Mouse (Mus musculus) midbrain, postnatal 0 days (tissue): Measurements from ENCODE around the gene Apbb2. TPM values are rescaled to one million over a fixed set of nuclear protein-coding genes. Genes with fewer than 3 reads are reported as not detected.

ENCODE experiments used
- ATAC-seq: fragments of 200-750 bp; cut with Nextera tagmentation; 2 replicates; pipeline ENCODE4 v1.8.0; 2017; ENCODE audit warnings: moderate number of reproducible peaks, mild to moderate bottlenecking, moderate TSS enrichment, moderate library complexity; ENCODE audit not compliant: low FRiP score
- DNase-seq: peaks from one replicate; pipeline ENCODE4 v3.0.0-alpha.2; 2015; ENCODE audit warnings: low spot score
- H3K27ac ChIP-seq: fragments of 300-500 bp; sonication (generic); 2 replicates; pipeline ENCODE4 v1.5.1; 2014; ENCODE audit warnings: low read depth, mild to moderate bottlenecking, low read length, mixed read lengths
- H3K27me3 ChIP-seq: fragments of 300-500 bp; sonication (generic); 2 replicates; pipeline ENCODE4 v1.6.1; 2014; ENCODE audit warnings: low read length, control low read depth, mixed read lengths; ENCODE audit not compliant: insufficient read depth
- H3K36me3 ChIP-seq: fragments of 300-500 bp; sonication (generic); 2 replicates; pipeline ENCODE4 v1.6.1; 2014; ENCODE audit warnings: low read length, control low read depth, mixed read lengths; ENCODE audit not compliant: insufficient read depth
- H3K4me1 ChIP-seq: fragments of 300-500 bp; sonication (generic); 2 replicates; pipeline ENCODE4 v1.6.1; 2014; ENCODE audit warnings: mild to moderate bottlenecking, control low read depth, antibody characterized with exemption, low read length, mixed read lengths; ENCODE audit not compliant: insufficient read depth
- H3K4me2 ChIP-seq: fragments of 300-500 bp; sonication (generic); 2 replicates; pipeline ENCODE4 v1.6.1; 2014; ENCODE audit warnings: low read depth, mild to moderate bottlenecking, low read length, mixed read lengths; ENCODE audit not compliant: poor library complexity, severe bottlenecking
- H3K4me3 ChIP-seq: fragments of 300-500 bp; sonication (generic); 2 replicates; pipeline ENCODE4 v1.5.1; 2014; ENCODE audit warnings: low read depth, mild to moderate bottlenecking, low read length, moderate library complexity
- H3K9ac ChIP-seq: fragments of 300-500 bp; sonication (generic); replicated peaks from 2 replicates; pipeline ENCODE4 v1.6.1; 2014; ENCODE audit warnings: mild to moderate bottlenecking, low read length, moderate library complexity, mixed read lengths; ENCODE audit not compliant: poor library complexity, severe bottlenecking
- H3K9me3 ChIP-seq: fragments of 300-500 bp; sonication (generic); 2 replicates; pipeline ENCODE4 v1.6.1; 2016; ENCODE audit warnings: low read length, control low read depth
- CTCF ChIP-seq: IDR thresholded peaks from 2 replicates; pipeline ENCODE4 v1.5.1; 2016; ENCODE audit warnings: antibody characterized with exemption, mild to moderate bottlenecking
- WGBS: fragments of 180-500 bp; shearing (Covaris S2); extraction: QIAGEN DNeasy Blood & Tissue Kit; methylation state at CpG from one replicate; pipeline ENCODE4 v1.1.7; 2014; 5-methylcytosine and 5-hydroxymethylcytosine counted together
- polyA plus RNA-seq: library from polyadenylated mRNA; unstranded; fragments of >200 nt; fragmentation: Nextera tagmentation; extraction: Ambion mirVana; gene quantifications from 2 replicates; pipeline ENCODE4 v1.2.1, GENCODE M21; 2015
- total RNA-seq: library from RNA; depleted of rRNA; stranded (reverse); fragments of >200 nt; gene quantifications from 2 replicates; pipeline ENCODE4 v1.2.3, GENCODE M21; 2014

Apbb2 gene
- total and polyA plus RNA-seq, 2 experiments from 2014 or later, result 60.6 to 76.0 TPM

DNA sequence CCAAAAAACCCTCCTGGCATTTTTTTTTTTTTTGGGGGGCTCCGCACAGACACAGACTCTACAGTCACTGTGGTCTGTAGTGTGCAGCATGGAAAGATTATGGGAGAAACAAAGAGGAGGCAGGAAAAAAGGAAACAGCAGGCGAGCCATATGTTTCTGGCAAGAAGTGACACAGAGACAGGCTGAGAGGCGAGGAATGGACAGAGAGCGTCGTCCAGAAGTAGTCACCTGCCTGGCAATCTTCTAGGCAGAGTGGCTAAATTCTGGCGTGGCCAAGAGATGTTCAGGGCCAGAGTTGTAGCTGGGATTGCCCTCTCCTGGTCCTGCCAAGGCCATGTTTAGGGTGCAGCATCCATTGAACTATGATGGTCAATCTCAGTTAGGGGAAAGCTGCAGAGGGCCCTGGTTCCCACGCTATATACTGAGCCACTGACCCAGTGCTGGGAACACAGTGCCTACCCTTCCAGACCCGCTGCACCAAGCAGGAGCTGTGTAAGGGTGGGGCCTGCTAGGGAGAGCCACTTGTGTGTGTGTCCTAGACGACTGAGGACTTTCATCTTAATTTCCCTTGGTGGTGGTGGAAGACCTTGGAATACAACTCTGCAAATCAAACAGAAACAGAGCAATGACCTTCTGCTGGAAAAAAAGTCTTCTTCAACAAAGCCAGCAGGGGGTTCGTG is 224.7 kb downstream of the Apbb2 start:
- Histone ChIP-seq H3K4me3 (no peak overlapping the region), H3K4me2 (no peak overlapping the region), H3K9ac (no peak overlapping the region), H3K4me1 (no peaks in the 10 kb centered on the region), H3K27me3 (no peaks in the 10 kb centered on the region), H3K36me3 (no peaks in the 10 kb centered on the region), H3K27ac (no peak overlapping the region), H3K9me3 (no peaks in the 10 kb centered on the region)
- ATAC-seq (no peak), DNase-seq (no peak)
- 79% methylated on average over 10 of the region's 10 CpGs for WGBS
- no peak for TF ChIP-seq CTCF

DNA sequence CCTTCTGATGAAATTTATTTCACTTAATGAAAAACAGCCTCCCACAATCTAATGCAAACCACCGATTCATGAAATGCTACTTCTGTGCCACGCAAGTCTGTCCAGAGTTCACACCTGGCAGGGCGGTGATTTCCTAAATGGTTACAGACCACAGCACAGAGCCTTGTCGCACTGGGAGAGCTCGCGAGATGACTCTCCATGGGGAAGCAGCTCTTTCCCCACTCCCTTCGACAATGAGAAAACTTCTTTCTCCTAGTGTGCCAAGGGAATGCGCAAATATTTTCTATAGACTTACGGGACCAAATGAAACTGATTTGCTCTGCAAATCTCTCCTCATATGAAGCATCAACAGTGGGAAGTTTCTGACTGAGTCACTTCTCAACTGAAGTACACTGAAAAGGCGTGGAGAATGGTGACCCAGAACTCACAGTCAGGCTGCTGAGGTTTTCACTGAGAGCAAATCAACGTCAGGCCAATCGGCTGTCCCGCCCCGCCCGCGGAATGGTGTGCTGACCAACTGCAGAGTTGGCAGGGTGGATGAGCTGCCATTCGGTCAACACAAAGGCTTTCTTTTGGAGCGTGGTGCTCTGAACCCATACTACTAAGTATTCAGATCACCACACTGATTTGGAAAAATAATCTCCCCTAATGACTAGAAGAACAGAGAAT is 225.6 kb downstream of the Apbb2 start:
- 57% methylated on average over 18 of the region's 18 CpGs for WGBS
- Histone ChIP-seq H3K9me3 (no peaks in the 10 kb centered on the region), H3K36me3 (no peaks in the 10 kb centered on the region), H3K9ac (no peak overlapping the region), H3K4me2 (no peak overlapping the region), H3K27me3 (no peaks in the 10 kb centered on the region), H3K27ac (no peak overlapping the region), H3K4me1 (no peaks in the 10 kb centered on the region), H3K4me3 (no peak overlapping the region)
- ATAC-seq, result no peak
- TF ChIP-seq CTCF, result no peak
- DNase-seq, result peak; percentile 68

DNA sequence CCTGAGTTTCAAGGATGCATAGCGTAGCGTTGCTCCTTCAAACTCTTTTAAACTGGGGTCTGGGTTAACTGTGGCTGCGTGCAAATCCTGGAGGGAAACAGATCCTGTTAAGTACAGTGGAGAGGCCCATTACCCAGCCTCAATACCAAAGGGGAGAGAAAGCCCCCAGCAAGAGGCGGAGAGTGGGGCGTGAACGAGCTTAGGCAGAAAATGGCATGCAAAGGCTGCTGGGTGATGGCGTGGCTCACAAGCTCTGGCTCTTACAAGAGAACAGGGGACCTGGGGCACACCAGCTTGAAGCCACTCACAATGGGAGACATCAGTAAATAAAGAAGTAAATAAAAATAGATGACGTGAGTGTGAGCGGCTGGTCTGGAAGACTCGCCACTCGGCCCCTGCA is 226.8 kb downstream of the Apbb2 start:
- TF ChIP-seq CTCF, result no peak
- no peaks in the 10 kb centered on the region for H3K9me3 ChIP-seq
- no peak overlapping the region for H3K27ac ChIP-seq
- H3K36me3 ChIP-seq, result no peaks in the 10 kb centered on the region
- 71% methylated on average over 11 of the region's 11 CpGs for WGBS
- no peak overlapping the region for H3K4me2 ChIP-seq
- ATAC-seq (no peak), DNase-seq (no peak)
- no peaks in the 10 kb centered on the region for H3K4me1 ChIP-seq
- no peak overlapping the region for H3K4me3 ChIP-seq
- H3K27me3 ChIP-seq, result no peaks in the 10 kb centered on the region
- H3K9ac ChIP-seq, result no peak overlapping the region

DNA sequence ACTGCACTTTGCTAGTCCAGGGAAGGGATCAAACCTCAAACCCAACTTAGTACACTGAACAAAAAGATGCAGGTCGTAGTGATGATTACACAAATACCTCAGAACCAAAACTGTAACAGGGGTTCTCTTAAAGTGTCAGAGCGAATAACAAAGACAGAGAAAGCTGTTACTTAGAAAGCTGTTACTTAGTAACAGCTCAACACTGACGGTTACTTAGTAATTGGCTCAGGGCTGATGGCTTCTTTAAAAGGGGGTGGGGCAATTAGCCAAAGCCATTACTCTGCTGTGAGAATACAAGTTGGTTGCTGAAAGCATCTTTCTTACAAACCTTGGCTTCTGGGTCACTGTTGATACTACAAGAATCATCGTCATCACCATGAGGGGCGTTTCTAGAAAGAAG is 227.3 kb downstream of the Apbb2 start:
- 72% methylated on average over 5 of the region's 5 CpGs for WGBS

DNA sequence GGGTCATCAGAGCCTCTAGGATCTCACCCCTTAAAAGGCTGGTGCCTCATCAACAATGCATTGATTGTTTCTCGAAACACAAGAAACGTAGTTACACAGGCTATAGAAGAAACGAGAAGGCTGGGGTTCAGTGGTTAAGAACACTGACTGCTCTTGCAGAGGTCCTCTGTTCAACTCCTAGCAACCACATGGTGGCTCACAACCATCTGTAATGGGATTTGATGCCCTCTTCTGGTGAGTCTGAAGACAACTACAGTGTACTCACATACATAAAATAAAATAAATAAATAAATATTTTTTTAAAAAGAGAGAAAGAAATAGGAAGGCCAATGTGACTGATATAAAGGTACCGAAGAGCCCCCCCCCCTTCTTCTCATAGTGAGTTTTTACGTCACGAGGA is 228.0 kb downstream of the Apbb2 start:
- H3K27me3 ChIP-seq, result no peaks in the 10 kb centered on the region
- DNase-seq (no peak), ATAC-seq (no peak)
- no peak overlapping the region for H3K4me3 ChIP-seq
- H3K9me3 ChIP-seq, result no peaks in the 10 kb centered on the region
- WGBS, result 79% methylated on average over 6 of the region's 6 CpGs
- no peak overlapping the region for H3K27ac ChIP-seq
- H3K4me1 ChIP-seq, result no peaks in the 10 kb centered on the region
- no peak overlapping the region for H3K4me2 ChIP-seq
- no peak overlapping the region for H3K9ac ChIP-seq
- TF ChIP-seq CTCF, result peak; percentile 66
- no peaks in the 10 kb centered on the region for H3K36me3 ChIP-seq

More for the DNA sequence above, 227.3 kb downstream of the Apbb2 start:
- Histone ChIP-seq H3K9ac (no peak overlapping the region), H3K4me1 (no peaks in the 10 kb centered on the region), H3K27me3 (no peaks in the 10 kb centered on the region), H3K27ac (no peak overlapping the region), H3K4me3 (no peak overlapping the region), H3K36me3 (no peaks in the 10 kb centered on the region), H3K9me3 (no peaks in the 10 kb centered on the region), H3K4me2 (no peak overlapping the region)
- no peak for TF ChIP-seq CTCF
- DNase-seq (no peak), ATAC-seq (no peak)

DNA sequence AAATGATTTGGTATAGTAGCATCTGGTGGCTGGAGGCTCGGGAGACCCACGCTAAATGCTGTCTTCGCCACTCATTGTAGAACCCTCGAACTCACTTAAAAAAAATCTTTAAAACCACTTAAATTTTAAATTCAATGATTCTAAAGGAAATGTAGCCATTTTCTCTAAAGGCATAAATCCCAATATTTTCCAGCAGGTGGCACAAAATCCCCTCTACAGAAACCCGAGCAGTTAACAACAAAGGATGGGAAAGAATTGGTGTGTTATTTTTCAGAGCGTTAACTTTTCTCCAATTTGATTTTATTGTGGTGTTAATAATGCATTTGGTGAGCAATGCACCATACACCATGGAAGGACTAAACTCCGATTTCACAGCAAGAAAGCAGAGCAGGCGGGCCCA is 231.1 kb downstream of the Apbb2 start:
- Histone ChIP-seq H3K4me1 (no peaks in the 10 kb centered on the region), H3K27ac (no peak overlapping the region), H3K4me3 (no peak overlapping the region), H3K9me3 (no peaks in the 10 kb centered on the region), H3K9ac (no peak overlapping the region), H3K36me3 (no peaks in the 10 kb centered on the region), H3K27me3 (no peaks in the 10 kb centered on the region), H3K4me2 (no peak overlapping the region)
- 44% methylated on average over 8 of the region's 8 CpGs for WGBS
- TF ChIP-seq CTCF, result peak; percentile 87
- ATAC-seq (no peak), DNase-seq (peak; percentile 73)
